Mouse (Mus musculus) embryonic facial prominence, embryonic 14.5 days (tissue): ENCODE data around the gene Caml. TPM values are rescaled to one million over a fixed set of nuclear protein-coding genes. Genes with fewer than 3 reads are reported as not detected.
A peak's percentile ranks its signal among the peaks of the same experiment; 100 is the strongest.
"Not testable (repeated sequence)": the region's sequence is repeated elsewhere in the genome, so short reads cannot be mapped to it uniquely, and the experiment has no call there.

Experiments
- ATAC-seq: fragments of 200-750 bp; cut with Nextera tagmentation; 2 replicates; pipeline ENCODE4 v1.8.0; 2017; ENCODE audit warnings: low read depth, moderate number of reproducible peaks, moderate TSS enrichment
- DNase-seq: peaks from one replicate; pipeline ENCODE4 v3.0.0-alpha.2; 2015; ENCODE audit warnings: low spot score
- H3K27ac ChIP-seq: fragments of 300-500 bp; sonication (generic); replicated peaks from 2 replicates; pipeline ENCODE4 v1.5.1; 2014; ENCODE audit warnings: low read depth, mild to moderate bottlenecking, low read length, moderate library complexity
- H3K27me3 ChIP-seq: fragments of 300-500 bp; sonication (generic); replicated peaks from 2 replicates; pipeline ENCODE4 v1.6.1; 2014; ENCODE audit warnings: low read length; ENCODE audit not compliant: control insufficient read depth, insufficient read depth
- H3K36me3 ChIP-seq: fragments of 300-500 bp; sonication (generic); 2 replicates; pipeline ENCODE4 v1.6.1; 2014; ENCODE audit warnings: low read length, mixed read lengths; ENCODE audit not compliant: control insufficient read depth, insufficient read depth
- H3K4me1 ChIP-seq: fragments of 300-500 bp; sonication (generic); 2 replicates; pipeline ENCODE4 v1.6.1; 2014; ENCODE audit warnings: antibody characterized with exemption, low read length; ENCODE audit not compliant: control insufficient read depth, insufficient read depth
- H3K4me2 ChIP-seq: fragments of 300-500 bp; sonication (generic); 2 replicates; pipeline ENCODE4 v1.6.1; 2014; ENCODE audit warnings: low read depth, mild to moderate bottlenecking, low read length, moderate library complexity, mixed read lengths
- H3K4me3 ChIP-seq: fragments of 300-500 bp; sonication (generic); 2 replicates; pipeline ENCODE4 v1.5.1; 2014; ENCODE audit warnings: low read depth, mild to moderate bottlenecking, low read length
- H3K9ac ChIP-seq: fragments of 300-500 bp; sonication (generic); 2 replicates; pipeline ENCODE4 v1.6.1; 2014; ENCODE audit warnings: low read depth, mild to moderate bottlenecking, low read length, moderate library complexity, mixed read lengths
- H3K9me3 ChIP-seq: fragments of 300-500 bp; sonication (generic); 2 replicates; pipeline ENCODE4 v1.6.1; 2016; ENCODE audit warnings: low read length; ENCODE audit not compliant: control insufficient read depth
- whole genome bisulfite sequencing: fragments of 180-500 bp; shearing (Covaris S2); extraction: QIAGEN DNeasy Blood & Tissue Kit; methylation state at CpG from one replicate; pipeline ENCODE4 v1.1.7; 2014; 5-methylcytosine and 5-hydroxymethylcytosine counted together
- polyA plus RNA-seq: library from polyadenylated mRNA; unstranded; fragments of >200 nt; fragmentation: Nextera tagmentation; extraction: Ambion mirVana; gene quantifications from 2 replicates; pipeline ENCODE4 v1.2.1, GENCODE M21; 2014

Gene Caml
- 57.7 and 59.8 TPM in 2 replicates for polyA plus RNA-seq

- peak; percentile 99 for ATAC-seq
- peaks cover 29% of the 10 kb centered on the region for H3K36me3 ChIP-seq
- WGBS, result under 1% methylated on average over 50 of the region's 59 CpGs
These were observed at the start of gene Caml for GRCm38 (mm10) chr13:55622649-55623541. Gene Caml, plus strand, starts transcription at chr13:55623005.

DNA sequence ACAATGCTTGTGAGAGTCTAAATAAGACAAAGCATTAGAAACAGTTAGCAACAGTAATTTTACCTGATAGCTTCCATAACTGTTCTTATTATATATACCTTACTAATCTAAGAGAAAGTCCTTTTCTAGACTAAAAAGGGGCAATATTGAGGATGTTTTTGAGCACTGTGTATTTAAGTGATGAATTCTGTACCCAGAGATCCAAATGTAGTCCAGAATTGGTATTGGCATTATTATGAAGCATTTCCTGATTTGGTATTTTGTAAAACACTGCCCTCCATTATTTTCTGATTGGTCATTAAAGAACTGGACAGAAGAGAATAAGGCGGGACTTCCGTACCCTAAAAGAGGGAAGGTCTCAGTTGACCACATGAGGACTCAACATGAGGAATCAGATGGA, 49.4 kb upstream of the Caml start, which contains the start of gene Tmed9:
TSS of gene Tmed9 (plus strand) at position 301 of the 400 bp plus-strand sequence.
- WGBS, result 96% methylated on average over 2 of the region's 2 CpGs
- 0 out of 2 replicates have a peak, but pooled peaks cover under 1% of the 10 kb centered on the region for H3K9me3 ChIP-seq
- H3K36me3 ChIP-seq, result no peaks in the 10 kb centered on the region
- H3K9ac ChIP-seq, result no peak within 1 kb of the TSS
- H3K27ac ChIP-seq, result no peak within 1 kb of the TSS
- H3K27me3 ChIP-seq, result no peaks in the 10 kb centered on the region
- no peak within 1 kb of the TSS for H3K4me2 ChIP-seq
- H3K4me1 ChIP-seq, result peaks cover 6% of the 10 kb centered on the region
- no peak within 1 kb of the TSS for H3K4me3 ChIP-seq
- ATAC-seq, result no peak
- no peak for DNase-seq

More at GRCm38 (mm10) chr13:55622649-55623541, at the start of gene Caml:
- H3K27ac ChIP-seq, result peak within 1 kb of the TSS; percentile 91
- no peaks in the 10 kb centered on the region for H3K9me3 ChIP-seq
- H3K27me3 ChIP-seq, result no peaks in the 10 kb centered on the region
- H3K4me1 ChIP-seq, result peaks cover 17% of the 10 kb centered on the region
- peak; percentile 96 for DNase-seq
- peak within 1 kb of the TSS; percentile 90 for H3K4me2 ChIP-seq
- peak within 1 kb of the TSS; percentile 78 for H3K4me3 ChIP-seq
- H3K9ac ChIP-seq, result peak within 1 kb of the TSS; percentile 85

GRCm38 (mm10) chr13:55574321-55574720, 48.5 kb upstream of the Caml start:
- WGBS, result 66% methylated on average over 5 of the region's 5 CpGs
- DNase-seq (peak; percentile 23), ATAC-seq (no peak)
- H3K4me2 ChIP-seq, result no peak overlapping the region
- 0 out of 2 replicates have a peak, but pooled peaks cover 3% of the 10 kb centered on the region for H3K9me3 ChIP-seq
- H3K9ac ChIP-seq, result no peak overlapping the region
- no peak overlapping the region for H3K4me3 ChIP-seq
- no peak overlapping the region for H3K27ac ChIP-seq
- no peaks in the 10 kb centered on the region for H3K36me3 ChIP-seq
- H3K27me3 ChIP-seq, result no peaks in the 10 kb centered on the region
- peaks cover 2% of the 10 kb centered on the region for H3K4me1 ChIP-seq

DNA sequence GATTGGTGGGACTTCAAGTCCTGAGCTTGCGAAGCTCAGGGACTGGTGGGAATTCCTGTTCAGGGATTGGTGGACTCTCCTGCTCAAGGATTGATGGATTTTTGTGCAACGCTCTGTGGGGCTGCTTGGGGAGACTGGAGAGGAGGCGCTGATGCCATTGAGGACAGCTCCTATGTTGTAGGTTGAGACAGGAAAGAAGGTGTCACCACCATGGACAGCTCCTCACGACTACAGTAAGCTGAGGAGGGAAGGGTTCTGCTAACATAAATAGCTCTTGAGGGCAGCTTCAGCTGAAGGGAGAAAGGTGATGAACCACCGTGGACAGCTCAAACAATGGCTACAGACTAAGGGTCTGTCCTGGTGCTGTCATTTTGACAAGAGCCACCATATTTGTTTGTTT, 46.9 kb upstream of the Caml start:
- DNase-seq, result no peak
- WGBS, result 61% methylated on average over 5 of the region's 5 CpGs

DNA sequence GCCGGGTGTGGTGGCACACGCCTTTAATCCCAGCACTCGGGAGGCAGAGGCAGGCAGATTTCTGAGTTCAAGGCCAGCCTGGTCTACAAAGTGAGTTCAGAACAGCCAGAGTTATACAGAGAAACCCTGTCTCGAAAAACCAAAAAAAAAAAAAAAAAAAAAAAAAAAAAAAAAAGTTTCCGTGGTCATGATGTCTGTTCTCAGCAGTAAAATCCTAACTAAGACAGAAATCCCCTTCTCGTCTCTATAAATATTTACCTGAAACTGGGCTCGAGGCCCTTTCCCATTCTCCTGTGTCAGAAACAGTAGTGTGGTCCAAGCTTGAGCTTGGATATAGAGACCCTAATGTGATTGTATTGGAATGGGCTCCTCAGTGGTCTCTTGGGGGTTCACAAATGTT, 45.9 kb upstream of the Caml start:
- not testable (repeated sequence) for H3K27ac ChIP-seq, H3K4me1 ChIP-seq, H3K27me3 ChIP-seq, H3K9ac ChIP-seq, H3K4me2 ChIP-seq, ATAC-seq, H3K4me3 ChIP-seq, H3K9me3 ChIP-seq, DNase-seq, H3K36me3 ChIP-seq
- 85% methylated on average over 7 of the region's 7 CpGs for WGBS

More for the DNA sequence above, 46.9 kb upstream of the Caml start:
- Histone ChIP-seq H3K27ac (no peak overlapping the region), H3K4me2 (no peak overlapping the region), H3K4me1 (no peaks in the 10 kb centered on the region; the same call in 1 of the 2 replicates), H3K9ac (no peak overlapping the region), H3K4me3 (no peak overlapping the region), H3K36me3 (no peaks in the 10 kb centered on the region), H3K9me3 (0 out of 2 replicates have a peak, but pooled peaks cover 3% of the 10 kb centered on the region), H3K27me3 (no peaks in the 10 kb centered on the region)
- ATAC-seq, result no peak

DNA sequence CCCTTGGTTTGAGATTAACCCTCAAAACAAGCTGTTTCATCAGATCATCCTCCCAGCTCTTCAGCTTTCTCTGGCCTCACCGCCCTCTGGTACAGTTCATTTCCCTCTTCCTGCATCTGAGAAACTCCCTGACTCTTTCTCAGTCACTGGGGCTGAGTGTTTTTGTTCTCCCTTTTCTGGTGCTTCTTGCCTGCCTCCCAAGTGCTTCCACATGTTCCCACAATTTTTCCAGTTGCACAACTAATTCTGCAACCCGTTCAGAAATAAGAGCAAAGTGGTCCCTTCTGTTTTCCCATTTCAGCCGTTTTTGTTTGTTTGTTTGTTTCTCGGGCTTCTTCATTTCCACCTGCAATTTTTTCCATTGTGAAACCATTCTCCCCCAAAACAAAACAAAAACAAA, 44.7 kb upstream of the Caml start:
- Histone ChIP-seq H3K9me3 (0 out of 2 replicates have a peak, but pooled peaks cover 3% of the 10 kb centered on the region), H3K4me2 (no peak overlapping the region), H3K27ac (no peak overlapping the region), H3K4me1 (no peaks in the 10 kb centered on the region), H3K9ac (no peak overlapping the region), H3K4me3 (no peak overlapping the region), H3K36me3 (no peaks in the 10 kb centered on the region), H3K27me3 (no peaks in the 10 kb centered on the region)
- DNase-seq, result no peak
- no peak for ATAC-seq
- WGBS, result 73% methylated on average over 4 of the region's 4 CpGs

GRCm38 (mm10) chr13:55591961-55592490, 30.8 kb upstream of the Caml start:
- WGBS, result 76% methylated on average over 4 of the region's 4 CpGs
- no peak overlapping the region; the same call in 1 of the 2 replicates for H3K27ac ChIP-seq
- H3K4me3 ChIP-seq, result no peak overlapping the region
- ATAC-seq (no peak), DNase-seq (no peak)
- peaks cover 6% of the 10 kb centered on the region; the same call in 1 of the 2 replicates for H3K4me1 ChIP-seq
- H3K4me2 ChIP-seq, result no peak overlapping the region
- peaks cover 28% of the 10 kb centered on the region for H3K36me3 ChIP-seq
- H3K9ac ChIP-seq, result no peak overlapping the region
- no peaks in the 10 kb centered on the region for H3K9me3 ChIP-seq
- no peaks in the 10 kb centered on the region for H3K27me3 ChIP-seq

GRCm38 (mm10) chr13:55592512-55593253, 30.1 kb upstream of the Caml start:
- ATAC-seq (peak; percentile 99), DNase-seq (peak; percentile 99)
- H3K4me3 ChIP-seq, result peak overlapping the region; percentile 90
- 5% methylated on average over 28 of the region's 29 CpGs for WGBS
- peak overlapping the region; percentile 72 for H3K27ac ChIP-seq
- H3K9me3 ChIP-seq, result no peaks in the 10 kb centered on the region
- peaks cover 6% of the 10 kb centered on the region; the same call in 1 of the 2 replicates for H3K4me1 ChIP-seq
- H3K4me2 ChIP-seq, result peak overlapping the region; percentile 77
- peaks cover 34% of the 10 kb centered on the region for H3K36me3 ChIP-seq
- no peaks in the 10 kb centered on the region for H3K27me3 ChIP-seq
- peak overlapping the region; percentile 93 for H3K9ac ChIP-seq
